Mouse (Mus musculus): ENCODE results near the gene Pknox1. TPM values are rescaled to one million over a fixed set of nuclear protein-coding genes. Genes with fewer than 3 reads are reported as not detected.
A peak's percentile ranks its signal among the peaks of the same experiment; 100 is the strongest.

The Pknox1 gene
- polyA plus RNA-seq, 1 experiment from 2014 or later: 37.9 TPM

- no peak overlapping the region for H3K9ac ChIP-seq (ENCODE audit: low read length)
- no peaks in the 10 kb centered on the region for H3K36me3 ChIP-seq (ENCODE audit: control insufficient read depth, insufficient read depth, low read length)
- no peak overlapping the region for H3K4me3 ChIP-seq (ENCODE audit: low read depth, low read length)
- H3K4me1 ChIP-seq (ENCODE audit: control insufficient read depth, insufficient read depth, low read length): peaks cover 6% of the 10 kb centered on the region; the same call in 1 of the 2 replicates
- no peaks in the 10 kb centered on the region for H3K9me3 ChIP-seq (ENCODE audit: control insufficient read depth, low read length)
- 67% methylated on average over 9 of the region's 9 CpGs for WGBS
- H3K4me2 ChIP-seq (ENCODE audit: low read depth, severe bottlenecking): peak overlapping the region; percentile 93; the same call in 1 of the 2 replicates
- no peak overlapping the region for H3K27ac ChIP-seq (replicated peaks; ENCODE audit: low read depth, low read length)
- H3K27me3 ChIP-seq (ENCODE audit: control insufficient read depth, insufficient read depth, low read length): peaks cover 26% of the 10 kb centered on the region
- ATAC-seq (ENCODE audit: insufficient number of reproducible peaks, low FRiP score, low TSS enrichment, low read depth) (no peak), DNase-seq (ENCODE audit: low spot score) (no peak)
Observed at GRCm38 (mm10) chr17:31637866-31638570, 73.5 kb downstream of the Pknox1 start.

GRCm38 (mm10) chr17:31639651-31640050, 75.1 kb downstream of the Pknox1 start:
- Histone ChIP-seq H3K4me2 (ENCODE audit: low read depth, severe bottlenecking) (no peak overlapping the region), H3K36me3 (ENCODE audit: control insufficient read depth, insufficient read depth, low read length) (no peaks in the 10 kb centered on the region), H3K9ac (ENCODE audit: low read length) (no peak overlapping the region), H3K27ac (replicated peaks; ENCODE audit: low read depth, low read length) (no peak overlapping the region), H3K4me3 (ENCODE audit: low read depth, low read length) (no peak overlapping the region), H3K4me1 (ENCODE audit: control insufficient read depth, insufficient read depth, low read length) (peaks cover 6% of the 10 kb centered on the region; the same call in 1 of the 2 replicates), H3K27me3 (ENCODE audit: control insufficient read depth, insufficient read depth, low read length) (peaks cover 26% of the 10 kb centered on the region), H3K9me3 (ENCODE audit: control insufficient read depth, low read length) (no peaks in the 10 kb centered on the region)
- no peak for DNase-seq (ENCODE audit: low spot score)
- ATAC-seq (ENCODE audit: insufficient number of reproducible peaks, low FRiP score, low TSS enrichment, low read depth): no peak
- WGBS: 77% methylated on average over 4 of the region's 4 CpGs

GRCm38 (mm10) chr17:31642331-31642730, 77.8 kb downstream of the Pknox1 start:
- Histone ChIP-seq H3K36me3 (ENCODE audit: control insufficient read depth, insufficient read depth, low read length) (peaks cover 8% of the 10 kb centered on the region), H3K4me2 (ENCODE audit: low read depth, severe bottlenecking) (no peak overlapping the region), H3K4me3 (ENCODE audit: low read depth, low read length) (no peak overlapping the region), H3K9ac (ENCODE audit: low read length) (no peak overlapping the region), H3K27ac (replicated peaks; ENCODE audit: low read depth, low read length) (no peak overlapping the region), H3K4me1 (ENCODE audit: control insufficient read depth, insufficient read depth, low read length) (0 out of 2 replicates have a peak, but pooled peaks cover 2% of the 10 kb centered on the region), H3K27me3 (ENCODE audit: control insufficient read depth, insufficient read depth, low read length) (peaks cover 3% of the 10 kb centered on the region), H3K9me3 (ENCODE audit: control insufficient read depth, low read length) (no peaks in the 10 kb centered on the region)
- ATAC-seq (ENCODE audit: insufficient number of reproducible peaks, low FRiP score, low TSS enrichment, low read depth) (no peak), DNase-seq (ENCODE audit: low spot score) (no peak)
- WGBS: 51% methylated on average over 8 of the region's 8 CpGs

GRCm38 (mm10) chr17:31642913-31643312, 78.4 kb downstream of the Pknox1 start:
- Histone ChIP-seq H3K9ac (ENCODE audit: low read length) (no peak overlapping the region), H3K36me3 (ENCODE audit: control insufficient read depth, insufficient read depth, low read length) (peaks cover 14% of the 10 kb centered on the region), H3K4me2 (ENCODE audit: low read depth, severe bottlenecking) (no peak overlapping the region), H3K9me3 (ENCODE audit: control insufficient read depth, low read length) (no peaks in the 10 kb centered on the region), H3K4me3 (ENCODE audit: low read depth, low read length) (no peak overlapping the region), H3K27me3 (ENCODE audit: control insufficient read depth, insufficient read depth, low read length) (no peaks in the 10 kb centered on the region; the same call in 1 of the 2 replicates), H3K4me1 (ENCODE audit: control insufficient read depth, insufficient read depth, low read length) (no peaks in the 10 kb centered on the region), H3K27ac (replicated peaks; ENCODE audit: low read depth, low read length) (no peak overlapping the region)
- no peak for DNase-seq (ENCODE audit: low spot score)
- 65% methylated on average over 4 of the region's 4 CpGs for WGBS
- no peak for ATAC-seq (ENCODE audit: insufficient number of reproducible peaks, low FRiP score, low TSS enrichment, low read depth)

GRCm38 (mm10) chr17:31646199-31647002, 81.9 kb downstream of the Pknox1 start:
- 91% methylated on average over 5 of the region's 5 CpGs for WGBS
- H3K36me3 ChIP-seq (ENCODE audit: control insufficient read depth, insufficient read depth, low read length): peaks cover 38% of the 10 kb centered on the region
- ATAC-seq (ENCODE audit: insufficient number of reproducible peaks, low FRiP score, low TSS enrichment, low read depth) (0 out of 2 replicates have a peak, but pooled peaks have one; percentile 31), DNase-seq (ENCODE audit: low spot score) (no peak)
- H3K9me3 ChIP-seq (ENCODE audit: control insufficient read depth, low read length): no peaks in the 10 kb centered on the region
- H3K27ac ChIP-seq (replicated peaks; ENCODE audit: low read depth, low read length): no peak overlapping the region
- no peaks in the 10 kb centered on the region for H3K4me1 ChIP-seq (ENCODE audit: control insufficient read depth, insufficient read depth, low read length)
- H3K9ac ChIP-seq (ENCODE audit: low read length): no peak overlapping the region
- no peak overlapping the region for H3K4me2 ChIP-seq (ENCODE audit: low read depth, severe bottlenecking)
- no peaks in the 10 kb centered on the region for H3K27me3 ChIP-seq (ENCODE audit: control insufficient read depth, insufficient read depth, low read length)
- H3K4me3 ChIP-seq (ENCODE audit: low read depth, low read length): no peak overlapping the region

GRCm38 (mm10) chr17:31652152-31652551, 87.6 kb downstream of the Pknox1 start:
- DNase-seq (ENCODE audit: low spot score): no peak
- H3K36me3 ChIP-seq (ENCODE audit: control insufficient read depth, insufficient read depth, low read length): peaks cover 54% of the 10 kb centered on the region

GRCm38 (mm10) chr17:31653277-31653676, 88.7 kb downstream of the Pknox1 start:
- H3K4me1 ChIP-seq (ENCODE audit: control insufficient read depth, insufficient read depth, low read length): peaks cover 4% of the 10 kb centered on the region
- no peak for DNase-seq (ENCODE audit: low spot score)
- no peaks in the 10 kb centered on the region for H3K27me3 ChIP-seq (ENCODE audit: control insufficient read depth, insufficient read depth, low read length)
- no peak overlapping the region for H3K4me2 ChIP-seq (ENCODE audit: low read depth, severe bottlenecking)
- peaks cover 44% of the 10 kb centered on the region for H3K36me3 ChIP-seq (ENCODE audit: control insufficient read depth, insufficient read depth, low read length)
- no peaks in the 10 kb centered on the region for H3K9me3 ChIP-seq (ENCODE audit: control insufficient read depth, low read length)
- no peak overlapping the region for H3K9ac ChIP-seq (ENCODE audit: low read length)
- ATAC-seq (ENCODE audit: insufficient number of reproducible peaks, low FRiP score, low TSS enrichment, low read depth): no peak
- H3K4me3 ChIP-seq (ENCODE audit: low read depth, low read length): no peak overlapping the region
- 90% methylated on average over 6 of the region's 6 CpGs for WGBS
- H3K27ac ChIP-seq (replicated peaks; ENCODE audit: low read depth, low read length): no peak overlapping the region

More at GRCm38 (mm10) chr17:31652152-31652551, 87.6 kb downstream of the Pknox1 start:
- Histone ChIP-seq H3K4me2 (ENCODE audit: low read depth, severe bottlenecking) (no peak overlapping the region), H3K27ac (replicated peaks; ENCODE audit: low read depth, low read length) (no peak overlapping the region), H3K27me3 (ENCODE audit: control insufficient read depth, insufficient read depth, low read length) (no peaks in the 10 kb centered on the region), H3K9ac (ENCODE audit: low read length) (no peak overlapping the region), H3K9me3 (ENCODE audit: control insufficient read depth, low read length) (no peaks in the 10 kb centered on the region), H3K4me3 (ENCODE audit: low read depth, low read length) (no peak overlapping the region), H3K4me1 (ENCODE audit: control insufficient read depth, insufficient read depth, low read length) (no peaks in the 10 kb centered on the region; the same call in 1 of the 2 replicates)
- 93% methylated on average over 14 of the region's 14 CpGs for WGBS
- no peak for ATAC-seq (ENCODE audit: insufficient number of reproducible peaks, low FRiP score, low TSS enrichment, low read depth)

GRCm38 (mm10) chr17:31655366-31655765, 90.8 kb downstream of the Pknox1 start:
- Histone ChIP-seq H3K9me3 (ENCODE audit: control insufficient read depth, low read length) (no peaks in the 10 kb centered on the region), H3K4me2 (ENCODE audit: low read depth, severe bottlenecking) (no peak overlapping the region), H3K4me1 (ENCODE audit: control insufficient read depth, insufficient read depth, low read length) (peaks cover 4% of the 10 kb centered on the region), H3K9ac (ENCODE audit: low read length) (no peak overlapping the region), H3K27ac (replicated peaks; ENCODE audit: low read depth, low read length) (no peak overlapping the region), H3K27me3 (ENCODE audit: control insufficient read depth, insufficient read depth, low read length) (no peaks in the 10 kb centered on the region), H3K36me3 (ENCODE audit: control insufficient read depth, insufficient read depth, low read length) (peaks cover 33% of the 10 kb centered on the region), H3K4me3 (ENCODE audit: low read depth, low read length) (no peak overlapping the region)
- whole genome bisulfite sequencing: 80% methylated on average over 4 of the region's 4 CpGs
- ATAC-seq (ENCODE audit: insufficient number of reproducible peaks, low FRiP score, low TSS enrichment, low read depth) (no peak), DNase-seq (ENCODE audit: low spot score) (no peak)

Measured in limb, embryonic 11.5 days (tissue).